Mouse (Mus musculus): Measurements from ENCODE around the gene Gpr108.
"Not testable (repeated sequence)": the region's sequence is repeated elsewhere in the genome, so short reads cannot be mapped to it uniquely, and the experiment has no call there.

Gpr108 gene

DNA sequence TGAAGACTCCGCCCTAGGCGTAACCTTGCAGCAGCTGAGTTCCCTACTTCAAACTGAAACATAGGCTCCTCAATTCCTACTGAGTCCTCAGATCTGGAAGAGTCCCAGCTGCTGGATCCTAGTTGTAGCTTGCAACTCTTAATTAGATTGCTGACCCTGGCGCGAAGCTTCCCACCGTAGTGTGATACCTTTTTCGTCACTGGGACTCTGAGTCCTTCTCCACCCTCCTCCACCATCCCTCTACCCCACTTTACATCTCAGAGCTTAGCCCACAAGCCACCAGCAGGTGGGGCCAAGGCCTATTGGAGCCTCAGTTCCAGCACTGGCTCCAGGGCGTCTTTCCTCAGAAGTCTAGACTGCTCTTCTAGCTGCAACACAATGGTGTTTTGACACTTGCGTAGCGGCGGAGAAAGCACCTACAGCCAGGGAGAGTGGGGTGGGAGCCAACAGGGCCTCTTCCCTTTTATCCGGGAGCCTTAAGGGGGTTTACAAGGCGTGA, at the start of gene Gpr108:
Gene Gpr108, minus strand, starts transcription at position 246 of the 499 bp plus-strand sequence.
- in situ Hi-C loops (cut with MboI): loop anchor here (10.0 kb wide), 1 partner anchor 87 kb away; no protein-coding TSS in a partner anchor

DNA sequence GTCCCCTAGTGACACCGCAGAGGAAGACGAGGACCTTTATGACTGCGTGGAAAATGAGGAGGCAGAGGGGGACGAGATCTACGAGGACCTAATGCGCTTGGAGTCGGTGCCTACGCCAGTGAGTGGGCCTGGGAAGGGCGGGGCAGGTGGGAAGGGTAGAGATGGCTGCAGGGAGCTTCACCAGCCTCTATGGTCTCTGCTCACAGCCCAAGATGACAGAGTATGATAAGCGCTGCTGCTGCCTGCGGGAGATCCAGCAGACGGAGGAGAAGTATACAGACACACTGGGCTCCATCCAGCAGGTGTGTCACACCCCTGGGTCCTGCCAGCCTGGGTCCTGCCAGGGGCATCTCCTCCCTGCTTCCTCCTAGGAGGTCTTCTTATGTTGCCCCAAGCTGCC, 48.8 kb upstream of the Gpr108 start:
- in situ Hi-C loops (cut with MboI): no loop called here

DNA sequence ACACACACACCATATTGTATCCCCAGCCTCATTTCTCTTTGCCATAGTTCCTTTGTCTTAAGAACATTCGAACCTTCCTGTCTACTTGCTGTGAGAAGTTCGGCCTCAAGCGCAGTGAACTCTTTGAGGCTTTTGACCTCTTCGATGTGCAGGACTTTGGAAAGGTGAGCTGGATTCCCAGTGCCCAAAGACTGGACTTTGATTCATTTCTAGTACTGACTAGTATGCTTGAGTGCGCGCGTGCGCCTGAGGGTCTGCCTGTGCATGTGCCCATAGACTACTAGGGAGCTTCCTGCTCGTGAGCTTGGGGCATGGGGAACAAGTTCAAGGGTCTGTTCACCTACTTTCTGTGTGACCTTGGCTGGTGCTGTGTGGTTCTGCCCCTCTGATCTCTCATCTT, 47.7 kb upstream of the Gpr108 start:
- in situ Hi-C loops (cut with MboI): no loop called here

DNA sequence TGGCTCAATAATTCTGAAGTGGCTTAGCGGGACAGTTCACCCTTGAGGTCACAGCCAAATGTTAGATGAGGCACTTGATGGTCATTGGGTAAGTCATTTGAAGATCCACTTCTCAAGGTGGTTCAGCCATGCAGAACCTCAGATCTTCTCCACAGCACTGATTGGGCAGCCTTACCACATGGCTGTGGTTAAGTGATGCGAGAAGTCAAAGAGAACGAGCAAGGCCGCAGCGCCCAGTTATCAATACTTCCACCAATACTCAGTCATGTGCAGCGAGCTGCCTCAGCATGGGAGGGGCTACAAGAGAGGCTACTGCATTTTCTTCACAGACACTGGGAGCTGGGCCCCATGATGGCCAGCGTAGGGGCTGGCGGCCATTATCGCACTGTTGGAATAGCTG, 44.7 kb upstream of the Gpr108 start:
- in situ Hi-C loops (cut with MboI): no loop called here

DNA sequence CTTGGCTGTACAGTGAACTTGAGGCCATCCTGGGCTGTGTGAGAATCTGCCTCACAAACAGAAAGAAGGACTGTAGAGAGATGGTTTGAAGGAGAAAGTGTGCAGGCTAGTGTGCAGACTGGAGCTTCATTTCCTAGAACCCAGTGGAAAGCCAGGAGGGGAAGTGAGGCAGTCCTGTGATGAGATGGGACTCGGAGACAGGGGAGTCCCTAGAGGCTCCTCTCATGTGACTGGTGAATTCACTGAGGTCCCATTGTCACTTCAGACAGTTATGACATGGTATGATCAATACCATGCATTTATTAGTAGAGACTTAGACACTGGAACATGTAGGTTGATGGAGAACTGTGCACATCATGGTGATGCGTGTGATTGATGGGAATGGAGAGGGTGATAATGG, 44.1 kb upstream of the Gpr108 start:
- in situ Hi-C loops (cut with MboI): no loop called here

DNA sequence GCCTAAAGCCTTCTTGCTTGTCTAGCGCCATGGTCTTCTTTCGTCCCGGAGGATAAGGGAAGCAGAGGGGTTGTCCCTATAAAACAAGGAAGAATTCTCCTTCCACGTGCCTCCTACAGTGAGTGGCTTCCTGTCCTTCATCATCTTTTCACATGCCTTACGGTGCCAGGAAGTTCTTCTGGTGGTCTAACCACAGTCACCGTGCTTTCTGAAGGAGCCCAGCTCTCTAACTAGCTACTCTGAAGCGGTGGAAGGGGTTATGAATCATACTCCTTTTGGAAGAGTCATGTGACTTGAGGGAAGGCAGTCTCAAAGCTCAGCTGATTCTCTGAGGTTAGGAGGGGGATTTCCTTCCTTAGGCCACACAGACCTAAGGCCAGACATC, 42.4 kb upstream of the Gpr108 start:
- in situ Hi-C loops (cut with MboI): no loop called here

DNA sequence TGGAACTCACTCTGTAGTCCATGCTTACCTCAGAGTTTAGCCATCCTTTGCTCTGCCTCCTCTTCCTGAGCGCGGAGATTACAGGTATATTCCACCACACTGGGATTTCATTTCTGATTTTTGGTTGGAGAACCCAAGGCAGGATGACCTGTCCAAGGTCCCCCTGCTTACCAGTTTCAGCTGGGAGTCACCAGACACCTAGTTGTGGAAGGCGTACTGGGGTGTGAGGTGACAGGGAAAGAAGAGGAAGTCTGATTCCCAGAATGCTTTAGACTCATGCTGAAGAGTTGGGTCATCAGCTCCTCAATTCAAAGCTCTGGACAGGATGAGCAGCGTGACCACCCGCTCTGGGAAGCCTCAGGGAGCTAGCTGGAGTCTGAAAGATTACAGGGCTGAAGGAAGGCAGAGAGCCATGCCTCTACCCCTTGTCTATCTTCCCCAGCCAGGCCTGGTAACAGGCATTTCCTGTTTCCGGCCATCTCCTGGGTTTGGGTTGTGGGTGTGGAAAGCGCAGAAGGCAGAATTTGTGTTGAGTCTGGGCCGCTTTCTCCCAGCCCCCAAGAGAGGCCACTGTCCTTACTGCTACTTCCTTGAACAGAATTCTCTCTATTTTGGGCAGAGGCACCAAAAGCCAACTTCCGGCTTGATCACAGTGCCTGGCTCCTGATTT, 41.9 kb upstream of the Gpr108 start:
- in situ Hi-C loops (cut with MboI): no loop called here

DNA sequence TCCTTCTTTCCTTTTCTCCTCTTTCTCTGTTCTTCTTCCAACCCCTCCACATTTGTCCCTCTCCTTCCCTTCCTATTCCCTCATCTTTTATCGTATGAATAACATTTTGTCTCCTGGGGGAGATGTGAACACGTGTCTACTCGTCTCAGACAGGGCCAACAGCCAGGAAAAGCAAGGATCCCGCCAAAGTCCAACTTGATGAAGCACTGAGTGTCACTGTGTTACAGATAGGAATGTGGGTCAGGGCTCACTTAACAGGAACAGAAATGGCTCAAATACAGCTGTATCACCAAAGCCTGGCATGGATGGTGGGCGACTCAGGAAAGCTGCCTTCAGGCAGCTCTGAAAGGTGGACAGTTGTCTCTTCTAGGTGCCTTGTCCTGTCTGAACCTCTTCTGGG, 41.0 kb upstream of the Gpr108 start:
- in situ Hi-C loops (cut with MboI): no loop called here

DNA sequence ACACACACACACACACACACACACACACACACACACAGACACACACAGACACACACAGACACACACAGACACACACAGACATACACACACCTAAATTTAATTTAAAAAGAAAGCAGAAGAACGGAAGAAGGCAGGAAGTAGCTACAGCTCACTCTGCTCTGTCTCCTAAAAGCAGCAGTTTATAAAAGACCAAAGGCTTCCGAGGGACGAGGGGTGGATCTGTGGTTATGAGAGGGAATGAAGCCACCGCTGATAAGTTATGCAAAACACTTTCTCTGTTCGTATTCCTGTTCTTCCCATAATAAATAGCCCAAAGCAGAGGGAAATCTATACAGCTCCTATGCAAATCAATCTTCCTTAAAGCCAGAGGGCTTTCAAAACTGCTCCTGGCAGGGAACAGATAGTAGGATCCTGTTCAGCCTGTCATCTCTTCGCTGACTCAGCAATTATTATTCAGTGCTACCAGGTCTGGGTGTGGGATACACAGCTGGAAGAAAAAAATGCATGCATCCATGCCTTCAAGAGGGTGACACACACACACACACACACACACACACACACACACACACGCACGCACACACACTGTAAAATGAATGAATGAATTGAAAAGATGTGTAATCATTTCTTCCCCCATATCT, 38.6 kb upstream of the Gpr108 start:
- in situ Hi-C loops (cut with MboI): no loop called here

DNA sequence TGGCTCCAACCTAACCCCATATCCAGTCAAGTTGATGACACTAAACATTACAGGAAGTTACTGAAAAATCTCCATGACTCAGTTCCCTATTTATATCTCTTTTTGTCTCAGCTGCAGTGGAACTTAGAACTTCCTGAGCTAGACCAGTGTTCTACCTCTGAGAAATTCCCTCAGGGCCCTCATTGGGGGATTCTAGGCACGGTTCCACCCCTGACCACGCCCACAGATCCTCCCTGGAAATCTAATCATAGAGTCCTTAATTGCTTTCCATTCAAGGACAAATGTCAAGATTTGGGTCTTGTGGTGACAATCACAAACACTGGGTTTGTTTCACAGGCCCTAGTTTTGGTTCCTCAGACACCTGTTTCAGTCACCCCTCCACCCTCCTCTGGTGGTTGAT, 36.8 kb upstream of the Gpr108 start:
- in situ Hi-C loops (cut with MboI): no loop called here

DNA sequence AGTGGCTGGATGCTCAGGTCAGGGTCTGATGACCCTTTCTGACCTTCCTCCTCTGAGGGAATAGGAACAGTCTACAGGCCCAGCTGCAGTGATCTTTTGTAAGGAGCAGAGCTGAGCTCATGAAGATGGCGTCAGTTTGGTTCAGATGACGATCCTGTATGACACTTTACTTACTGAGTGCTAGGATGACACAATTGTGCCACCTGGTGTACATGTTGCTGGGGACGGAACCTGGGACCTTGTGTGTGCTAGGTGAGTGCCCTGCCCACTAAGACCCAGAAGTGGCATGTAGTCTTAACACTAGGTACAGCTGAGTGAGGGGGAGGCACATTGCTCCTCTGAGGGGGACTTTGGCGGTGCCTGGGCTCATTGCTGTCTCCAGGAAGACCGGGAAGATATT, 35.7 kb upstream of the Gpr108 start:
- in situ Hi-C loops (cut with MboI): no loop called here

DNA sequence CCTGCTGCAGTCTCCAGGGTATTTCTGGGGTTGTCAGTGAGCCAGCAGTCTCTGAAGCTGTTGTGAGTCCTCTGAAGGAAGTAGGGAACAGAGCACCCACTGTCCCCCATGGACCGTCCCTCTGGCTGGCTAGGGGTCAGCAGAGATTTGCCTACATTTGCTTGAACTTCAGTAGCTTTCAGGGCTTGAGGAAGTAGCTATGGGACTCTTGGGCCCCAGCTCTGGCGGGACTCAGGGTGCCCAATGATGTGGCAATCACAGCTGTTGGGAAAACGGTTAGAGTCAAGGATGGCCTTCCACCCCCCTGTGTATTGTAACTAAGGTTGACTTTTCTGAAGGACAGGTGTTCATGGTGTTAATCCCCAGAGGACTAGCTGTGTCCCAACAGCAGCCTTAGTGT, 32.2 kb upstream of the Gpr108 start:
- in situ Hi-C loops (cut with MboI): no loop called here

DNA sequence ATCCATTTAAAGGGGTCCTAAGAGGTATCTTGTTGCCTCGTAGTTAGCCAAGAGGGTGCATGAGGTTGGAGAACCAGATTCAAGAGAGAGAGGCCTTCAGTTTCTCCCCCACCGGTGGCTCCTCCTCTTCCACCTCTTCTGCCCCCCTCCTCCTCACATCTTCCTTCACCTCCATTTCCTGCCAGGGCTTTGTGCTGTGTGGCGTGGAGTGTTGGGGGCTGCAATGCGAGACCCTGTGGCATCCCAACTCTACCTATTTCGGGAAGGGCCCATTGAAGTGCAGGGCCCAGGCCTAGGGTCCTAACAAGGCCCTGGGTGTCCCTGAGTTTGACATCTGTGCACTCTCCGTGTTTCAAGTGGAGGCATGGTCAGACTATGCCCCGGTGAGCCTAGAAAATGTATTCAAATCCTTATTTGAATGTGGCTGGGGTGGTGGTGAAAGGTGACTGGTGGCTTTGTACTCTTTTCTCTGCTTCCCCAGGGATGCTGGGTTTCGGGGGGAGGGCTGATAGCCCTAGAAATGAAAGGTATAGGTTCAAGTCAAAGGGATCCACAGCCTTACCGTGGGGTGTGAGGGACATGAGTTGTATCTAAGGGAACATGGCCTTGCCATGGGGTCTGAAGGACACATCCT, 31.5 kb upstream of the Gpr108 start:
- in situ Hi-C loops (cut with MboI): no loop called here

DNA sequence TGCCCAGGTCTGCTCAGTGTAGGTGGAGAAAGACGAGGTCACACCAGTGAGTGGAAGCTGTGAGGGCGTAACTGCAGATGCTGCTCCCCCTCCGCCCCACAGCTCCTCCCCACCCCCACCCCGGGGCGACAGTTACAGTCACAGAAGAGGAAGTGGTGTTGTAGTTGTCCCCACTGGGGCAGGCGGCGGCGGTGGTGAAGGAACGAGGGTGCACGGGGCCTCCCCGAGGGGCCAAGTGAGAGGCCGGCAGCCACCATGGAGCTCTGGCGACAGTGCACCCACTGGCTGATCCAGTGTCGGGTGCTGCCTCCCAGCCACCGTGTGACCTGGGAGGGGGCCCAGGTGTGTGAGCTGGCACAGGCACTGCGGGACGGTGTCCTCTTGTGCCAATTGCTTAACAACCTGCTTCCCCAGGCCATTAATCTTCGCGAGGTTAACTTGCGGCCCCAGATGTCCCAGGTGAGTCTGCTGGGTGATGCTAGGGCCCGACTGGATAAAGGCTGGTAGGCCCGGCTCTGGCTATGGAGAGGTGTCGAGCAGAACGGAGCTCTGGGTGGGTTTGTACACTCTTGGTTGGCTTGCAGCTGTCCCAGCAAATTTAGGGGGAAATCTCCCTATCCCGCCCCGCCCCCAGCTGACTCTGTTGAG, 30.8 kb upstream of the Gpr108 start, which contains the start of gene Vav1:
Gene Vav1, plus strand, starts transcription at position 158 of the 648 bp plus-strand sequence.
- in situ Hi-C loops (cut with MboI): no loop called here

DNA sequence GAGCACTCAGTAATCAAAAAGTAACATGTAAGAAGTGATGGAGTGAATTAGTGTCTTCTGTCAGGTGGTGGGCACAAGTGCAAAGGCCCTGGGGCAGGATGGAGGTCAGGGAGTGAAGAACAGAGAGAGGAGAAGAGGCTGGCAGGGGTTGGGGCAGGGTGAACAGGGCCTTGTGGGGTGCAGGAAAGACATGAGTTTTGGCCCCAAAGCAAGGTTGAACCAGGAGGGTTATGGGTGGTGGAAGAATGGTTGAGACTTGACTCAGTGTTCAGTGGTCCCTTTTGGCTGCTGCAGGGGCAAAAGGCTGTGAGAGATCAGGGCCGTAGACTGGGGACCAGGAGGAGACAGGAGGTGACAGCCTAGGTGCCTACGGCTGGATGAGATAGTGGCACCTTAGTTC, 30.3 kb upstream of the Gpr108 start:
- in situ Hi-C loops (cut with MboI): no loop called here

DNA sequence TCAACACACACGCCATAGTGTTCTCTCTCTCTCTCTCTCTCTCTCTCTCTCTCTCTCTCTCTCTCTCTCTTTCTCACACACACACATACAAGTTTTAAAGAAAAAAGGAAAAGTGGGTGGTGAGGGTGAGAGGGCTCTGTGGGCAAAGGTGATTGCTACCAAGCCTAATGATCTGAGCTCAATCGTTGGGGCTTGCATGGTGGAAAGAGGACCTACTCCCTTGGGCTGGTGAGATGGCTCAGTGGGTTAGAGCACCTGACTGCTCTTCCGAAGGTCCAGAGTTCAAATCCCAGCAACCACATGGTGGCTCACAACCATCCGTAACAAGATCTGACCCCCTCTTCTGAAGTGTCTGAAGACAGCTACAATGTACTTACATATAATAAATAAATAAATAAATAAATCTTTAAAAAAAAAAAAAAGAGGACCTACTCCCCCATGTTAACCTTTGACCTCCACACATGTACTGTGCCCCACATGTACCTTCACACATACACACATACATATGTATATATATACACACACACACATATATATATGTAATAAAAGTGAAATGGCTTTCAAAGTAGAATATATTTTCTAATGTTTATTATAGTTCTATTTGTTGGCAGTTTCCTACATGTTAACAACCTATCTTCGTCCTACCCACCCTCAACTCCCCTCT, 29.5 kb upstream of the Gpr108 start:
- in situ Hi-C loops (cut with MboI): not testable (repeated sequence)

DNA sequence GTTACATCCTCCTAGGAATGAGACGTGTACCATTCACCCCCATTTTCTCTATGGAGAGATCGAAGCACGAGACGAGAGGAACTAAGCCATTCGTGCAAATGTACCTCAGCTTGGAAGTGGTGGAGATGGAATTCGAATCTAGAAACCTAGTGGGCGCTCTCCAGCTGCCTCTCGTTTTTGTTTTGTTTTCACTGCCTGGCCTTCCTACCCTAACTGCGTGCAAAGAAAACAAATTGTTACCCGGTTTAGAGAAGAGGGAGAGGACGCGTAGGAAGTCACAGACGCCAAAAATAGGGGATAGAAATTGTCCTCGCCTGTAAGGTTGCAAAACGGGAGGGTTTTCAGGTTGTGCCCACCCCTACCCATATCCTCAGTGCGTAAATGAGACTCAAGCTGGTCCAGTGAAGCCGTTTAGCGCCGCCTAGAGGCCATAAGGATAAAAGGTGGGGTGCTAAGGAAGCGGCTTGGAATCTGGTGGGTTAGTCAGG, 28.4 kb upstream of the Gpr108 start:
- in situ Hi-C loops (cut with MboI): no loop called here

DNA sequence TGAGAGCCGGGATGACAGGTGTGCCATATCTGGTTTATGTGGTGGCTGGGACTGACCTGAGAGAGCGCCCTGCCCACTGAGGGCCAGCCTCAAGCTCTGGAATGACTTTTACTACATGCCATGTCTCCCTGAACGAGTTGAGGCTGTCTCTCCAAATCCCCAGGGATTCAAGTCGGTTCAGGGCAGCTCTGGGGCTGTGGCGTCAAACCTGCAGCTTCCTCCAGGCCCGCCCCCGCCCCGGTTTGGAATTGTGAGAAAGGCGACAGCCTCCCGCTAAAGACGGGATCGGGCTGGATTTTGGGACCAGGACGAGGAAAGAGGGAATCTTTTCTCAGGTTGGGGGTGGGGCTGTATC, 27.7 kb upstream of the Gpr108 start:
- in situ Hi-C loops (cut with MboI): no loop called here

DNA sequence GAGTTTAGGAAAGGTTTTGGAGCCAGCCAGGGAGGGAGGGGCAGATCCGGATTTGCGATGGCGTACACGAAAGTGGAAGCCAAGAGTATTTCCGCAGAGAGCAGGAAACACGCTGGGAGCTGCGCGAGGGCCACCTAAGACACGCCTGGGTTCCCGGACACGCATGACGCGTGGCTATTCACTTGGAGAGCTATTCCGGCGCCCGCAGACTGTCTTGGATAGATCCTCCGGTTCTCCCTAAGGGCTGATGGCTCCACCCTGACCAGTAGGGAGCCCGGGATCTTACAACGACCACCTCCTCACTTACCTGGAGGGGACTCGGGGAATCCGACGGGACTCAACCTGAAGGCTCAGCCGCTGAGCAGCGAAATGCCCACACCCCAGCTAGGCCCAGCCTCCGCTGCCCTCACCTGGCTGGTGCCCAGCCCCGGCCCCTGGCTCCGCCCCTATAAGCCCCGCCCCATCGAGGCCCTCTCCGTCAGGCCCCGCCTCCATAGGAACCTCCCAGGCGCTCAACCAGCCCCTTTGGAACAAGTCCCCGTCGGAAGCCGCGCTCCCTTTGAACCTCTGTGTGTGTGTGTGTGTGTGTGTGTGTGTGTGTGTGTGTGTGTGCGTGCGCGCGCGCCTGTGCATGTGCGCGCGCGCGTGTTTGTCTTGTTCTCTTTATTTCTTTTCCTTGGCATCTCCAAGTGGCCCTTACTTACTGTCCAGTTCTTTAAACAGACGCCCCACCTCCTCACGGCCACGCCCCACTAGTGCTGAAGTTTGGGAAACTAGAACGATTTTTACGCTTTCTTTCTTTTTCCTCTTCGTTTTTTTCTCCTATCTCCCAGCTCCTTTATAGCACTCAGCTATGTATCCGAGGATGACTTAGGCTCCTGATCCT, 27.1 kb upstream of the Gpr108 start:
- in situ Hi-C loops (cut with MboI): no loop called here

DNA sequence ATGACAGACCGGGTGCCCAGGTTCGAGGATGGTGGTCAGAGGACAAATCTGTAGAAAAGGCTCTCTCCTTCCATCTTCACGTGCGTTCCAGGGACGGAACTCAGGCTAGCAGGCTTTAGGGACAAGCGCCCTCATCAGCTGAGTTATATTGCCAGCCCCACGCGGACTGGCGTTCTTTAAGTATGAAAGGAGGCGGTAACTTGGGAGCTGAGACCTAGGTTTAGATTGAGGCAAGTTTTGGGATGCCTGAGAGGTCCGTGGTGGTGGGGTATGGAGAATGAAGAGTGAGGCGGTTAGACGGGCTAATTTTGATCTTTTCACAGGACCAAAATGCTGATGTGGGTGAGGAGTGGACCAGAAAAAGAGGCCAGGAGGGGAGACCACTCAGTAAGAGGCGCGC, 26.4 kb upstream of the Gpr108 start:
- in situ Hi-C loops (cut with MboI): no loop called here

DNA sequence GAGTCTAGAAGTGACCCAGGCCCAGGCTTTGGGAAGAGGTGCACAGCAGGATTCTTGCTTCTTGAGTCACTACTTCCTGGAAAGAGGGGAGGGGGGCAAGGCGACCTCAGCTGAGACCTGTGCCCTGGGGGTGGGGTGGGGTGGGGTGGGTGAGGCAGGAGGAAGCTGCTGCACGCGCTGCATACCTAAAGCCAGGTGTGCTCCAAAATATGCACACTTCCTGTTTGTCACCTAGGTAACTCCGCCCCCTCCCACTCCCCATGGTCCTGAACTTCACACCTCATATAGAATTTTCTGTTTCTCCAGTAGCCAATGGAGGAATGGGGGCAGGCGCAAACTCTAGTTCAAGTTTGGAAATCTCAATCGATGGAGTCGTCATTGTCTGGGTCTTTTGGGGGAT, 25.6 kb upstream of the Gpr108 start:
- in situ Hi-C loops (cut with MboI): no loop called here
